Mouse (Mus musculus): ENCODE results near the gene Eif3d. TPM values are rescaled to one million over a fixed set of nuclear protein-coding genes. Genes with fewer than 3 reads are reported as not detected.

The Eif3d gene
- 167 TPM for polyA plus RNA-seq (2017; shearing (Covaris generic))

GRCm38 (mm10) chr15:77970470-77971292, at the start of gene Eif3d:
Gene Eif3d (minus strand): TSS chr15:77970813.

GRCm38 (mm10) chr15:77956404-77956901, 14.2 kb downstream of the Eif3d start, which contains the start of gene Foxred2:
Gene Foxred2 (minus strand): TSS chr15:77956722.

GRCm38 (mm10) chr15:77928673-77929331, 41.8 kb downstream of the Eif3d start, which contains the start of gene Txn2:
Gene Txn2 (minus strand): TSS chr15:77929006.

Other genes starting within 250 kb of the Eif3d start
- gene Apol9b, start 241.8 kb downstream of the Eif3d start, polyA plus RNA-seq (2017; shearing (Covaris generic)): not detected
- gene Apol8, start 213.8 kb downstream of the Eif3d start, polyA plus RNA-seq (2017; shearing (Covaris generic)): not detected
- gene Myh9, start 128.6 kb downstream of the Eif3d start, polyA plus RNA-seq (2017; shearing (Covaris generic)): 212 TPM
- 139 TPM for gene Txn2, start 41.8 kb downstream of the Eif3d start, polyA plus RNA-seq (2017; shearing (Covaris generic))
- gene Foxred2, start 14.1 kb downstream of the Eif3d start, polyA plus RNA-seq (2017; shearing (Covaris generic)): 4.5 TPM
- 0.11 TPM for gene Cacng2, start 149.2 kb upstream of the Eif3d start, polyA plus RNA-seq (2017; shearing (Covaris generic))
- gene Ift27, start 203.3 kb upstream of the Eif3d start, polyA plus RNA-seq (2017; shearing (Covaris generic)): 37.8 TPM
- not detected for gene Pvalb, start 235.6 kb upstream of the Eif3d start, polyA plus RNA-seq (2017; shearing (Covaris generic))